Mouse (Mus musculus): ENCODE measurements around the gene Pus3.

DNA sequence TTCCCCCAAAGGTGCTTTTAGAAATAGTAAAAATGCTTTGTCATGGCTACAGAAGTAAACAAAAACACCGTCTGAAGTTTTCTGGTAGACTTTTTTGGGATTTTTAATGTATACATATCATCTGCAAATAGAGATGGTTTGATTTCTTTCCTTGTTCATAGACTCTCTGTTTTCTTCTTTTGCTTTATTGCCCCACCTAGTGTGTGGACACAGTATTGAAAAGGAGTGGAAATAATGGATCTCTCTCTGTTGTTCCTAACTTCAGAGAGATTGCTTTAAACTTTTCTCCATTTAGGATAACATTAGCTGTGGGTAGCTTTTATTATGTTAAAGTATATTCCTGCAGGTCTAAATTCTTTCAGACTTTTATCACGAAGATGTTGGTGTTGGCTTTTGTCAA is 55.6 kb downstream of the Pus3 start:
- TF ChIP-seq CTCF (IDR thresholded peaks at IDR 0.05; ENCODE audit: low read depth, low read length): no peak
- TF ChIP-seq POLR2A (IDR thresholded peaks at IDR 0.05; ENCODE audit: borderline replicate concordance, low read depth, low read length): no peak

Measured in bone marrow macrophage, adult 2 months (primary cell).